Mouse (Mus musculus) adrenal gland (tissue): ENCODE measurements around the gene Dennd2a.

Experiments used
- intact Hi-C: fragments of 180-260 bp; cut with DNase I; formaldehyde crosslinking; loops from one replicate; pipeline ENCODE4 v1.15.1; 2025

The Dennd2a gene

GRCm38 (mm10) chr6:39556900-39557659 is 587 bp downstream of the Dennd2a start:
- intact Hi-C loops = loop anchor here (5.0 kb wide), 1 partner anchor 40 kb away; no protein-coding TSS in a partner anchor

GRCm38 (mm10) chr6:39555648-39555945 is 2.1 kb downstream of the Dennd2a start:
- intact Hi-C loops = loop anchor here (5.0 kb wide), 1 partner anchor 38 kb away; no protein-coding TSS in a partner anchor

- intact Hi-C loops = loop anchor here (5.0 kb wide), 1 partner anchor 38 kb away; no protein-coding TSS in a partner anchor
Observed at GRCm38 (mm10) chr6:39554888-39555647, 2.6 kb downstream of the Dennd2a start.

GRCm38 (mm10) chr6:39551981-39552636 is 5.6 kb downstream of the Dennd2a start:
- intact Hi-C loops = no loop called here

DNA sequence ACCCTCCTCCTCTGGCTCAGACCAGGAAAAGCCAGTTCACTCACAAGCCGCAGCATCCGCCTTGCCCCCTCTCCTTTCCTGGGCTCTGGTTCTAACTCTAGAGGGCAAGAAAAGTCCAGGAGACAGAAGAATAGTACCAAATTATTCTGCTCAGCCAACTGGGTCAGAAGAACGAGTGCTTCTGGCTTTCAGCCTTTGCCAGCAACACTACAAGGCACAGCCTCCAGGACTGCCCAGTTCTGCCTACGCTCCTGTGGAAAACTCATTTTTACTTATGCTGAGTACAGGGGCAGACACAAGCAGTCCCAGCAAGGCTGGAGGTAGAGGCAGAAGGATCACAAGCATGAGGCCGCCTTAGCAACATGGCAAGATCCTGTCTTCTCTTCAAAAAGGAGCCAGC is 9.6 kb downstream of the Dennd2a start:
- intact Hi-C loops = no loop called here

DNA sequence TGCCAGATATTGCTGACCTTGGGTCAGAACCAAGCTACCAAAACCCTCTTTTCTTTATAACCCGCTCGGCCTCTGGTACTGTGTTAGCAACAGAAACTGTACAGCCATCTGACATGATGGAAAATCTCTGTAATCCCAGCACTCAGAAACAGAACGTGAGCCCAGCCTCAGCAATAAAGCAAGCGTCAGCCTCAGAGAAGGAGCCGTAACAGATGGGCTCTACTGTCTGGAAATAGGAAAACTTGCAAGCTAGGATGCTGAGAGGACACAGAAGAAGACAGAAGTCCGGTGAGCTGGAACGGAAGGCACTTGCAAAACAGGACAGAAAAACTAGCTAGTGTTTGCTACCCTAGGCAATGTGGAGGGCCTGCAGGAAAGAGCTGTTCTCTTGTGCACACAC is 12.2 kb downstream of the Dennd2a start:
- intact Hi-C loops = no loop called here

DNA sequence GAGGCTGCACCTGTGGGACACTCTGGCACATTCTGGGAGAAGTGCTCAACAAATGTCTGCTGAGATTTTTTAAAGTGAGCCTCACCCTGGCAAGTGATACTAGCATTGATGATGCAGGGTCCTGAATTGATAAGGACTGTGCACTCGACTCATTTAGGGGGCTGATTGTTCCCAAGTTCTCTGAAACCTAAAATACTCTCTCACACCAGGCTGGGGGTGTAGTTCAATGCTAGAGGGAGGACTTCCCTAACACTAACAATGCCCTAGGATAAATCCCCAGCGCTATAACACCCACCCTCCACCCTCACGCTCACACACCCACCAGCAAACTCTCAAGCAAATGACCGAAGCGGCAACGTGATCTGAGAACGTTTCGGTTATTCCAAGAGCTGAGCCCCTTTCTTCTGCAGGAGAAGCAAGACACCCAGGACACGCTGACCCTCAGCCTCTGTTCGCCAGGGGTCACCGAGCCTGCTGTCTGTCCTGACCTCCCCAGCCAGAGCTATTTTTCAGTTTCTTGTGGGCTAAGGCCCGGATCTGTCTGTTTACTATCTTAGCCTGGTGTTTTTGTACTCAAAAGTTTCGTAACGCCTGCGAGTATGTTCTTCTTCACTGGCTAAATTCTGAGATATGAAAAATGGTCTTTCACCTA is 13.8 kb downstream of the Dennd2a start:
- intact Hi-C loops = no loop called here

DNA sequence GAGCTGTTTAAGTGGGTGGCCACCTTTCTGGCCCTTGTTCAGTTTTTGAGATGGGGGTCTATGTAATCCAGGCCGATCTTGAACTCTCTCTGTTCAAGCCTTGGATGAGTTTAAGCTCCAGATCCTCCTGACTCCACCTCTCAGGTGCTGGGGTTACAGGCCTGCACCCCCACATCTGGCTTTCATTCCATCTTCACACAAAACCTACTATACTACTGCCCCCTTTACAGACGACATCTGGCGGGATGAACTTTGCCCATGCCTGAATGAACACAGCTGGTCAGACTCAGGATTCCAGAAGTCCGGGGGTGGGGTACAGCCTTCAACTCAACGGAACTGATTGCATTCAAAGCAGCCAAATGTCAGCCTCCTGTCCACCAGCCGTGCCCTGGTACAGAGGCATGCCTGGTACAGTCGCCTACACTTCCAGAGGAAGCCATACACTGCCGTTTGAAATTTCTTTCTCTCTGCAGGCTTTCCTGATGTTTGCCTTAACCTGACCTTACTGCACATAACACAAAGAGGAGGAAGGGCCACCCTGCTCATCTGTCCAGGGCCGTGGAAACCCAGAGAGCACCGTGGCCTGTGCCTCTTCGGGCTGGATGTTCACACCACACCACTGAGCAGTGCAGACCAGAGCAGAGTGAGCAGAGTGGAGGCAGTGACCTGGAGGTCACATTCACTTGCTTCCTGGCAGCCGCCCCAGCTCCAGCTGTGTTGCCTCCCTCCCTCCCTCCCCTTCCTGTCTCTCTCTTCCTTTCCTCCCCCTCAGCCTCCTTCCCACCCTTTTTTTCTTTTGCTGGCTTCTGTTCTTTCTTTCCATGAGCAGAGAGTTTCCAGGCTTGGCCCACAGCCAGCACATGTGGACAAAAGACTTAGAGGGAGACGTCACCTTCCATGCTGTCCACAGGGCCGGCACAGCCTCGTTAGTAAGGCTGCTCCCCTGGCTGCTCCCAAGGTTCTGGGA is 14.8 kb downstream of the Dennd2a start:
- intact Hi-C loops = no loop called here

GRCm38 (mm10) chr6:39540563-39540962 is 17.1 kb downstream of the Dennd2a start:
- intact Hi-C loops = no loop called here

DNA sequence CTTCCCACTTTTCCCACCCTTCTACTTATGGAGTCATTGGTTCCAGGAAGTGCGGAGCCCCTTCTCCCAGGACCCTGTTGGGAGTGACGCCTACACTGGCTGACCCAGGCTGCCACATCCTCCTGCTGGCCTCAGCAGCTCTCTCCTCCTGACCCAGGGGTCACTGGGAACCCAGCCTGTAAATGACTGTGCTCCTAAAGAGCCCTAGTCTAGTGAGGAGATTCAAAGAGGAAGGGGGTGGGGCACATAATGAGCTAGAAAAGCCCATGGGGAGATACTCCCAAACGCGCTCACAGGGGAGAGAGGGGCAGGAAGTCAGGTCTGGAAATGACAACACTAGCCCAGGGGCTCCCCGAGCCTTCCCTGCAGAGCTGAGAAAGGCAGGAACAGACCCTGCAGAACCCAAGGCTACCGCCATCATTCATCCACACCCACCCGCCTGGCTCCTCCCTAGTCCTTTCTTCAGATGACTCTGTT is 17.9 kb downstream of the Dennd2a start:
- intact Hi-C loops = no loop called here

- intact Hi-C loops = no loop called here
Observed at GRCm38 (mm10) chr6:39538227-39538626, 19.4 kb downstream of the Dennd2a start.

DNA sequence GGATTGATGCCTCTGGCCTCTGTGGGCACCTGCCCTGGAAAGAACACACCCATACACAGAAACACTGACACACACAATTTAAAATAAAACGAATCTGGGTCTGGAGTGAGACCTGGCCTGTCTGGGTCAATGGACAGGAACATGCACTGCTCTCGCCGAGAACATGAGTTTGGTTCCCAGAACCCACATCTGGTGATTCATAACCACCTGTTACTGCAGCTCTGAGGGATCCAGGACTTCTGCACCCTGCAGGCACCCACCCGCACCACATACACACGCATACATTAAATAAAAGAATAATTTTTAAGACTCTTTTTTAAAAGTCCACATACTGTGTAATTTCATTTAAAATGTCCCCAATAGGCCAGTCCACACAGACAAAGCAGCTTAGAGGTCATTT is 20.4 kb downstream of the Dennd2a start:
- intact Hi-C loops = no loop called here

- intact Hi-C loops = no loop called here
Observed at GRCm38 (mm10) chr6:39536621-39537020, 21.0 kb downstream of the Dennd2a start.

- intact Hi-C loops = no loop called here
Observed at GRCm38 (mm10) chr6:39534944-39535343, 22.7 kb downstream of the Dennd2a start.

- intact Hi-C loops = no loop called here
Observed at GRCm38 (mm10) chr6:39528671-39529535, 28.8 kb downstream of the Dennd2a start.

- intact Hi-C loops = no loop called here
Observed at GRCm38 (mm10) chr6:39527811-39528210, 29.9 kb downstream of the Dennd2a start.

- intact Hi-C loops = no loop called here
Observed at GRCm38 (mm10) chr6:39527337-39527784, 30.3 kb downstream of the Dennd2a start.

DNA sequence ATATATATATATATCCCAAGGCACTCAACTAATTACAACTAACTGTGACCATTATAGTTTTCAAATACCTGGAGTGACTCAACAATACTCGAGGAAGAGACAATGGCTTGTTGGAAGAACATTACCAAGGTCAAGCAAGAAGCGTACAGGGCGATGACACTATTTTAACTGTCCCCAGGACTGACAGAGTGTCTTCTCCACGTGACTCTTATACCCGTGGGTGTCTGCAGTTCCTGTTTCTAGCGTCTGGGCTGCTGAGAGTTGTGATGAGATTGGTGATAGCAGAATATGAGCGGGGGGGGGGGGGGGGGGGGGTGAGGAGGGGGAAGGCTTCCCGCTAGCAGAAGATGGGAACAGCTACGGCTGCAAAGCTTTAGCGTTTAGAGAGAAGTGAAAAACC is 30.9 kb downstream of the Dennd2a start:
- intact Hi-C loops = no loop called here

- intact Hi-C loops = no loop called here
Observed at GRCm38 (mm10) chr6:39523161-39523560, 34.5 kb downstream of the Dennd2a start.
